Mouse (Mus musculus) C2C12 (cell line): ENCODE measurements around the gene Nol6. TPM values are rescaled to one million over a fixed set of nuclear protein-coding genes. Genes with fewer than 3 reads are reported as not detected.

Source experiments
- H3K27me3 ChIP-seq: one replicate; pipeline ENCODE4 v1.6.1; 2011; ENCODE audit not compliant: control insufficient read depth, insufficient read depth, insufficient read length
- H3K36me3 ChIP-seq: one replicate; pipeline ENCODE4 v1.6.1; 2011; ENCODE audit not compliant: control insufficient read depth, insufficient read depth
- H3K4me3 ChIP-seq: one replicate; pipeline ENCODE4 v1.5.1; 2011; ENCODE audit warnings: mild to moderate bottlenecking, control low read depth; ENCODE audit not compliant: poor library complexity, insufficient read depth, severe bottlenecking
- H3K79me2 ChIP-seq: one replicate; pipeline ENCODE4 v1.6.1; 2011; ENCODE audit not compliant: control insufficient read depth, insufficient read depth
- H3K79me3 ChIP-seq: one replicate; pipeline ENCODE4 v1.6.1; 2011; ENCODE audit warnings: low read depth, control low read depth
- H3ac ChIP-seq: one replicate; pipeline ENCODE3; 2011; ENCODE audit warnings: low read depth; ENCODE audit not compliant: control insufficient read depth, insufficient read length
- CEBPB ChIP-seq: IDR thresholded peaks from one replicate; pipeline ENCODE4 v1.6.1; 2011; ENCODE audit warnings: low read depth, mild to moderate bottlenecking, control low read depth, moderate library complexity
- CTCF ChIP-seq: IDR thresholded peaks from one replicate; pipeline ENCODE4 v1.5.1; 2011; ENCODE audit not compliant: control insufficient read depth, insufficient read depth, insufficient read length
- FOSL1 ChIP-seq: IDR thresholded peaks from one replicate; pipeline ENCODE4 v1.8.0; 2011; ENCODE audit warnings: mild to moderate bottlenecking, low read length; ENCODE audit not compliant: poor library complexity, insufficient read depth, severe bottlenecking
- MAX ChIP-seq: IDR thresholded peaks from one replicate; pipeline ENCODE4 v1.6.1; 2011; ENCODE audit warnings: mild to moderate bottlenecking, control low read depth
- MYOD1 ChIP-seq: IDR thresholded peaks from one replicate; pipeline ENCODE4 v1.6.1; 2011; ENCODE audit warnings: low read depth; ENCODE audit not compliant: control insufficient read depth, insufficient read length
- MYOG ChIP-seq: IDR thresholded peaks from one replicate; pipeline ENCODE4 v1.6.1; 2011; ENCODE audit not compliant: control insufficient read depth, insufficient read length; ENCODE audit errors: extremely low read depth
- USF1 ChIP-seq: IDR thresholded peaks from one replicate; pipeline ENCODE4 v1.6.1; 2011; ENCODE audit warnings: low read depth, mild to moderate bottlenecking, control low read depth, moderate library complexity
- polyA plus RNA-seq: library from polyadenylated mRNA; unstranded; fragments of >200 nt; fragmentation: generic; extraction: Trizol; gene quantifications from one replicate; pipeline ENCODE4 v1.2.1, GENCODE M21; 2012; ENCODE audit warnings: missing spikeins

Nol6 gene
- polyA plus RNA-seq, 1 experiment, result 29.4 TPM

DNA sequence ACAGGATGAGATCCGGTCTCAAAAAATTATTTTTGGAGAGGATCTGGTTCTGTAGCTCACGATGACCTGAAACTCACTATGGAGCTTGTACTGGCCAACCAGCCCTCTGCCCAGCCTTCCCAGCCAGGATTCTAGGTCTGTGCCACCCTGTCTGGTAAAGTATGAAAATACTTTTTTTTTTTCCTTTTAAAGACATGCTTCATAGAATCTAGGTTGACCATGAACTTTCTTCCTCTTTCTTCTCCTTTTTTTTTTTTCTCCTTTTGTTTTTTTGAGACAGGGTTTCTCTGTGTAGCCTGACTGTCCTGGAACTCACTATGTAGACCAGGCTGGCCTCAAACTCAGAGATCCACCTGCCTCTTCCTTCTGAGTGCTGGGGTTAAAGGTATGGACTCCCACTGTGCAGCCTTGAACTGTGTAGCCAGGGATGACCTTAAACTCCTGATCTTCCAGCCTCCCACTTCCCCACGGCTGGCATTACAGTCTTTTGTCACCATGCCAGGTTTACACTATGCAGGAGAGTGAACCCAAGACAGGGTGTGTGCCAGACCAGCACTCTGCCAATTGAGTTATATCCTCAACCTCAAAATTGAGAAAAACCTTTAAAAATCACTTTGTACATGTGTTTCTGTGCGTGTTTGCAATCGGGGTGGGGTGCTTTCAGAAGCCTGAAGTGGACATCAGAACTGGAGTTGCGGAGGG lies 16.1 kb upstream of the Nol6 start:
- H3K4me3 ChIP-seq, result no peak overlapping the region
- H3K79me2 ChIP-seq, result peaks cover 99% of the 10 kb centered on the region
- TF ChIP-seq FOSL1, result no peak
- no peak for TF ChIP-seq MYOD1
- no peak for TF ChIP-seq MAX
- TF ChIP-seq USF1, result no peak
- no peak for TF ChIP-seq MYOG
- no peak for TF ChIP-seq CEBPB
- TF ChIP-seq CTCF, result no peak
- H3K36me3 ChIP-seq, result peaks cover 28% of the 10 kb centered on the region
- peaks cover 83% of the 10 kb centered on the region for H3K79me3 ChIP-seq
- no peaks in the 10 kb centered on the region for H3K27me3 ChIP-seq
- H3ac ChIP-seq, result no peak overlapping the region

DNA sequence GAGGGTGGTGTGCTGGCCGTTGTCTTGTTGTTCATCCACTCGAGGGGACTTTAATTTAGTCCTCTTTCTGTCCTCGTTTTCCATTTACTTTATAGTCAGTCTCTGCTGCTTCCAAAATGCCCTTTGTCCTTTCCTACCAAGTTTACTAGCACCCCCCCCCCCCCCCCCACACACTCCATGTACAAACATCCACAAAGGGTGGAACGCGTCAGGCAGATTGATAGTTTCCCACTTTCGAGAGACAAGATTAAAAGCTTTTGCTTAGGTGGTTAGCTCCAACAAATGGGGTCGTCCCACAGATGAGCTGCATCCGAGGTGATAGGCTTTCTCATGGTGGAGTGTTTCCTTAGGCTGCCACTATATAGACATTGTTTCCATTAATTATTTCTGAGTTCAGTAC lies 12.6 kb upstream of the Nol6 start:
- peak overlapping the region; percentile 63 for H3ac ChIP-seq
- no peak for TF ChIP-seq MAX
- TF ChIP-seq MYOG, result no peak
- TF ChIP-seq MYOD1, result no peak
- TF ChIP-seq USF1, result no peak
- TF ChIP-seq CTCF, result no peak
- no peak for TF ChIP-seq FOSL1
- TF ChIP-seq CEBPB, result no peak

GRCm38 (mm10) chr4:41136454-41136805 lies 12.2 kb upstream of the Nol6 start:
- H3K79me2 ChIP-seq, result peaks cover 60% of the 10 kb centered on the region
- no peak for TF ChIP-seq MYOD1
- H3K27me3 ChIP-seq, result no peaks in the 10 kb centered on the region
- H3ac ChIP-seq, result peak overlapping the region; percentile 63
- peak overlapping the region; percentile 84 for H3K4me3 ChIP-seq
- H3K79me3 ChIP-seq, result peaks cover 52% of the 10 kb centered on the region
- peaks cover 21% of the 10 kb centered on the region for H3K36me3 ChIP-seq

More for the DNA sequence above, 12.6 kb upstream of the Nol6 start:
- peaks cover 25% of the 10 kb centered on the region for H3K36me3 ChIP-seq
- H3K79me3 ChIP-seq, result peaks cover 55% of the 10 kb centered on the region
- H3K79me2 ChIP-seq, result peaks cover 64% of the 10 kb centered on the region
- peak overlapping the region; percentile 84 for H3K4me3 ChIP-seq
- H3K27me3 ChIP-seq, result no peaks in the 10 kb centered on the region

DNA sequence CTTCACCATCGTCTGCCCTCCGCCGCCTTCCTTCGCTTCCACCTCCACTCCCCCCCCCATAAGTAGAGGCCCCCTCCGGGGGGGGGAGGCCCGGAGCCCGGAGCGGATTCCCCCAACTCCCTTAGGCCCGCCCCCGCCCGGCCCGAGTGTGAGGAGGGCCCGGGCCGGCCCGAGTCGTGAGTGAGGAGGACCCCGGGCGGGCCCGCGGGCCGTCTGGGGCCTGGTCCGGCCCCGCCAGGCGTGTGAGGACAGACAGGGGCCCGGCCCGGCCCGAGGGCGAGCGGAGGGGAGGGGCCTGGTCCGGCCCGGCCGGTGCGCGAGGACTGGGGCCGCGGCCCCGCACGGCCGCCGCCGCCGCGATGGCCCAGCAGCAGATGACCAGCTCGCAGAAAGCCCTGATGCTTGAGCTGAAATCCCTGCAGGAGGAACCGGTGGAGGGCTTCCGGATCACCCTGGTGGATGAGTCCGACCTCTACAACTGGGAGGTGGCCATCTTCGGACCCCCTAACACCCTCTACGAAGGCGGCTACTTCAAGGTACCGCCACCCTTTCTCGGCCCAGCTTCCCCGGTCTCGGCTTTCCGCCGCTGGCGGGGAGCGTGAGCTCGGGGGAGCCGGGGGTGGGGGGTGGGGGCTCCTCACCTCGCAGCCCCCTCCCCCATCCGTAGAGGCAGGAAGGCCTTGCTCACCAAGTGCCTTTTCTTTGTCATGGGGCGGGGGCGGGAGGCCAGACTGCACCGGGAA lies 11.6 kb upstream of the Nol6 start, which contains the start of gene Ube2r2:
TSS of gene Ube2r2 (plus strand) at position 33 of the 743 bp plus-strand sequence.
- Histone ChIP-seq H3K79me2 (peaks cover 54% of the 10 kb centered on the region), H3ac (peak within 1 kb of the TSS; percentile 79), H3K36me3 (peaks cover 16% of the 10 kb centered on the region), H3K79me3 (peaks cover 47% of the 10 kb centered on the region), H3K4me3 (peak within 1 kb of the TSS; percentile 84), H3K27me3 (no peaks in the 10 kb centered on the region)
- TF ChIP-seq USF1 (no peak), CEBPB (no peak), FOSL1 (no peak), CTCF (no peak), MYOG (no peak), MAX (no peak), MYOD1 (no peak)

DNA sequence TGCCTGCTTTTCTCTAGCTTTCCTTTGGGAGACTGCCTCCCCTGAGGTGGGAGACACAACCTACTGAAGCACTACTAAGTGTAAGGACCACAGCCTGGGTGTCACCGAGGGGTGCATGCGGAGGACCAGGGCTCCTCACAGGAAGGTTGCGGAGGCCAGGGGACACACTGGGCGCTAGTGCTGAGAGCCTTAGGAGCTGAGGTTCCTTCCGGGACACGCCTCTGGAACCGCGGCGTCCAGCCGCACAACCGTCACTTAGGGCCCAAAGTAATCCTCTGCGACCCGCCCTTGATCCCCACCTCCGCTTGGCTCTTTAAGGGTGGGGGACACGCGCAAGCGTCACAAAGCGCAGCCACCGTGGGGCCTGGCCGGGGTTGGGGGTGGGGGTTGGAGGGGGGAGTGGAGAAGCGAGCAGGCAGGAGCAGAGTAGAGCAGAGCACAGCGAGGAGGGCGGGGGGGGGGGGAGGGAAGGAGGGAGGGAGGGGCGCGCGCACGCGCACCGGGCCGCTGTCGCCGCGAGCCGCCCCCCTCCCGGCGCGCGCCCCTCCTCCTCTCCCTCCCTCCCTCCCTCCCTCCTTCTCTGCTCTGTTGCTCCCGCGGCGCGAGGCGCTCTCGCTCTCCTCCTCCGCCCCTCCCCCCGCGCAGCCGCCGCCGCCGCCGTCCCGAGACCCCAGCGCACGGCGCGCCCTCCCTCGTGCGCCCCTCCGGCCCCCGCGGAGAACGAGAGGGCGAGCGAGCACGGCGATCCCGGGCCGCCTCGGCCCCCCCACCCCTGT lies 10.9 kb upstream of the Nol6 start:
- H3K27me3 ChIP-seq, result no peaks in the 10 kb centered on the region
- H3K79me2 ChIP-seq, result peaks cover 47% of the 10 kb centered on the region
- H3K79me3 ChIP-seq, result peaks cover 40% of the 10 kb centered on the region
- peak overlapping the region; percentile 79 for H3ac ChIP-seq
- H3K4me3 ChIP-seq, result peak overlapping the region; percentile 84
- TF ChIP-seq USF1 (no peak), MYOD1 (no peak), FOSL1 (no peak), MYOG (no peak), CTCF (no peak), CEBPB (no peak), MAX (no peak)
- H3K36me3 ChIP-seq, result peaks cover 10% of the 10 kb centered on the region
